Mouse (Mus musculus) olfactory bulb, adult 2 months (tissue): ENCODE data around the gene Cplx2. TPM values are rescaled to one million over a fixed set of nuclear protein-coding genes. Genes with fewer than 3 reads are reported as not detected.

Source experiments
- H3K27ac ChIP-seq: fragments of 200-500 bp; 2 replicates; pipeline ENCODE4 v1.5.1; 2012; ENCODE audit warnings: low read depth, low read length; ENCODE audit not compliant: insufficient read depth
- H3K4me1 ChIP-seq: fragments of 200-500 bp; 2 replicates; pipeline ENCODE4 v1.6.1; 2012; ENCODE audit warnings: low read length; ENCODE audit not compliant: control insufficient read depth, insufficient read depth
- H3K4me3 ChIP-seq: fragments of 200-500 bp; 2 replicates; pipeline ENCODE4 v1.5.1; 2012; ENCODE audit warnings: mild to moderate bottlenecking, low read depth, low read length, moderate library complexity; ENCODE audit not compliant: insufficient read depth
- CTCF ChIP-seq: fragments of 200-500 bp; IDR thresholded peaks from 2 replicates; pipeline ENCODE4 v1.5.1; 2012; ENCODE audit warnings: low read depth, mild to moderate bottlenecking, low read length, moderate library complexity; ENCODE audit not compliant: insufficient read depth
- POLR2A ChIP-seq: fragments of 200-500 bp; IDR thresholded peaks from 2 replicates; pipeline ENCODE4 v1.6.1; 2012; ENCODE audit warnings: mild to moderate bottlenecking, low read depth, low read length, moderate library complexity; ENCODE audit not compliant: insufficient read depth
- WGBS: fragments of 180-500 bp; shearing (Covaris S2); methylation state at CpG from one replicate; pipeline ENCODE4 v1.1.7; 2018; 5-methylcytosine and 5-hydroxymethylcytosine counted together
- polyA plus RNA-seq: library from polyadenylated mRNA; stranded (reverse); fragments of >200 nt; gene quantifications from 2 replicates; pipeline ENCODE4 v1.2.4, GENCODE M21; 2012; ENCODE audit warnings: low replicate concordance; ENCODE audit not compliant: missing spikeins, insufficient read depth, insufficient read length

Cplx2 gene
- polyA plus RNA-seq, 1 experiment: not detected

- Histone ChIP-seq H3K4me1 (peaks cover 6% of the 10 kb centered on the region), H3K27ac (no peak overlapping the region), H3K4me3 (no peak overlapping the region)
- WGBS: 72% methylated on average over 7 of the region's 7 CpGs
- no peak for TF ChIP-seq CTCF
- TF ChIP-seq POLR2A: no peak
Observed at GRCm38 (mm10) chr13:54390565-54391013, 19.4 kb downstream of the Cplx2 start.

GRCm38 (mm10) chr13:54391313-54391712 is 20.2 kb downstream of the Cplx2 start:
- WGBS: 92% methylated on average over 4 of the region's 4 CpGs
- Histone ChIP-seq H3K27ac (no peak overlapping the region), H3K4me1 (peaks cover 6% of the 10 kb centered on the region; the same call in 1 of the 2 replicates), H3K4me3 (no peak overlapping the region)
- TF ChIP-seq POLR2A (no peak), CTCF (no peak)

- H3K4me3 ChIP-seq: no peak overlapping the region
- WGBS: 45% methylated on average over 4 of the region's 4 CpGs
- H3K27ac ChIP-seq: no peak overlapping the region
- no peak for TF ChIP-seq CTCF
- H3K4me1 ChIP-seq: peaks cover 4% of the 10 kb centered on the region; the same call in 1 of the 2 replicates
Observed at GRCm38 (mm10) chr13:54397069-54397468, 25.9 kb downstream of the Cplx2 start.

- H3K4me3 ChIP-seq: no peak overlapping the region
- peaks cover 1% of the 10 kb centered on the region; the same call in 1 of the 2 replicates for H3K4me1 ChIP-seq
- no peak overlapping the region for H3K27ac ChIP-seq
- 77% methylated on average over 7 of the region's 7 CpGs for WGBS
- TF ChIP-seq CTCF (no peak), POLR2A (no peak)
Observed at GRCm38 (mm10) chr13:54400565-54401179, 29.5 kb downstream of the Cplx2 start.

- no peak overlapping the region for H3K27ac ChIP-seq
- H3K4me3 ChIP-seq: no peak overlapping the region
- 86% methylated on average over 5 of the region's 5 CpGs for WGBS
- no peak for TF ChIP-seq CTCF
- no peak for TF ChIP-seq POLR2A
- no peaks in the 10 kb centered on the region for H3K4me1 ChIP-seq
Observed at GRCm38 (mm10) chr13:54401180-54401569, 30.0 kb downstream of the Cplx2 start.

- 64% methylated on average over 4 of the region's 4 CpGs for WGBS
- no peak for TF ChIP-seq CTCF
- no peak for TF ChIP-seq POLR2A
- Histone ChIP-seq H3K4me3 (no peak overlapping the region), H3K4me1 (no peaks in the 10 kb centered on the region), H3K27ac (no peak overlapping the region)
Observed at GRCm38 (mm10) chr13:54402346-54402745, 31.2 kb downstream of the Cplx2 start.

GRCm38 (mm10) chr13:54403224-54404070 is 32.3 kb downstream of the Cplx2 start:
- Histone ChIP-seq H3K4me3 (no peak overlapping the region), H3K27ac (no peak overlapping the region), H3K4me1 (no peaks in the 10 kb centered on the region)
- 69% methylated on average over 17 of the region's 17 CpGs for WGBS
- no peak for TF ChIP-seq POLR2A
- TF ChIP-seq CTCF: no peak

GRCm38 (mm10) chr13:54404205-54404604 is 33.1 kb downstream of the Cplx2 start:
- no peak for TF ChIP-seq CTCF
- no peak for TF ChIP-seq POLR2A
- WGBS: 74% methylated on average over 3 of the region's 3 CpGs
- no peaks in the 10 kb centered on the region for H3K4me1 ChIP-seq
- H3K27ac ChIP-seq: no peak overlapping the region
- no peak overlapping the region for H3K4me3 ChIP-seq

- Histone ChIP-seq H3K4me3 (no peak overlapping the region), H3K27ac (no peak overlapping the region), H3K4me1 (no peaks in the 10 kb centered on the region)
- 74% methylated on average over 2 of the region's 2 CpGs for WGBS
- TF ChIP-seq CTCF (no peak), POLR2A (no peak)
Observed at GRCm38 (mm10) chr13:54405805-54406204, 34.7 kb downstream of the Cplx2 start.
